Mouse (Mus musculus): ENCODE measurements around the gene Aig1. TPM values are rescaled to one million over a fixed set of nuclear protein-coding genes. Genes with fewer than 3 reads are reported as not detected.

Gene Aig1
- polyA plus RNA-seq, 1 experiment from 2014 or later = 12.1 TPM

DNA sequence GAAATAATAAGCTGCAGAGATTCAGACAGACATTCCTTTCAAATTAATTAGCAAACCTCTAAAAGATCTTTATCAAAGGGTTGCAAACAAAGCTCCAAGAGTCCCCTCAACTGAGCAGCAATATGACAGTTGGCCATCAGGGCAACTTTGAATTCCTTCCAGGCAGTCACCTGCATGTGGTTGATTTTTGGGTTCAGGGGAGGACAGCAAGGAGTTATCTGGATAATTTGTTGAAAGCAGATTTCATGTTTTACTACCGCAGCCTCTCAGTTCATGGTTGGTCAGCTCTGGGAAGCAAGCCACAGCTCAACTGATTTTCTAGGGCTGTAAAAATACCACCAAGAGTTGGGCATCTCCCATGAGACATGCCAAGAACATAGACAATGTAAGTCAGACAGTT is 98.1 kb downstream of the Aig1 start:
- no peak for DNase-seq
- 85% methylated on average over 1 of the region's 1 CpGs for WGBS (ENCODE audit: insufficient replicate concordance)
- Histone ChIP-seq H3K36me3 (no peaks in the 10 kb centered on the region), H3K4me2 (no peak overlapping the region), H3K4me3 (replicated peaks) (no peak overlapping the region), H3K9me3 (replicated peaks) (no peaks in the 10 kb centered on the region), H3K4me1 (replicated peaks) (no peaks in the 10 kb centered on the region), H3K27ac (no peak overlapping the region), H3K27me3 (no peaks in the 10 kb centered on the region), H3K9ac (no peak overlapping the region)
- ATAC-seq (ENCODE audit: low read depth) = no peak

- Histone ChIP-seq H3K9me3 (replicated peaks) (no peaks in the 10 kb centered on the region), H3K4me1 (replicated peaks) (no peaks in the 10 kb centered on the region), H3K27me3 (no peaks in the 10 kb centered on the region), H3K4me2 (no peak overlapping the region), H3K4me3 (replicated peaks) (no peak overlapping the region), H3K27ac (no peak overlapping the region), H3K36me3 (no peaks in the 10 kb centered on the region), H3K9ac (no peak overlapping the region)
- 70% methylated on average over 2 of the region's 2 CpGs for whole genome bisulfite sequencing (ENCODE audit: insufficient replicate concordance)
- DNase-seq (no peak), ATAC-seq (ENCODE audit: low read depth) (no peak)
These were observed 99.0 kb downstream of the Aig1 start for GRCm38 (mm10) chr10:13769789-13770188.

DNA sequence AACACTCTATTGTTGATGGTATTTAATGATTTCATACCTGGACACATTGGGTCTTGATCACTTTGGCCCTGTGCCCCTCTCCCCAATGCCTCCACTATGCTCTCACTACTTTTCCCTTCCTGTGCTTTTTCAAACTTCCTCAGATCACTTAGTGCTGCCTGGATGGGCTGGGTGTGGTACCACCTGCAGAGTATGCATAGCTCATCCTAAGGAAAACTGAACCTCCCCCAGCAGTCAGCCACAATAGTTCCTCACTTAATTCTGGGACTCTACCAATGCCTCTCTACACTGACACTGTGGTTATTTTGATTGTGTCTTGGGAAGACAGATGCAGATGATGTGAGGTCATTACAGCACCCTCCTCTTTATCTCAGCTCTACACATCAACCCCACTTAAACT is 99.9 kb downstream of the Aig1 start:
- no peaks in the 10 kb centered on the region for H3K9me3 ChIP-seq (replicated peaks)
- no peaks in the 10 kb centered on the region for H3K27me3 ChIP-seq
- no peak overlapping the region for H3K4me3 ChIP-seq (replicated peaks)
- H3K27ac ChIP-seq = no peak overlapping the region
- no peak overlapping the region for H3K9ac ChIP-seq
- H3K4me1 ChIP-seq (replicated peaks) = no peaks in the 10 kb centered on the region
- H3K4me2 ChIP-seq = no peak overlapping the region
- no peak for DNase-seq
- ATAC-seq (ENCODE audit: low read depth) = no peak
- H3K36me3 ChIP-seq = no peaks in the 10 kb centered on the region

DNA sequence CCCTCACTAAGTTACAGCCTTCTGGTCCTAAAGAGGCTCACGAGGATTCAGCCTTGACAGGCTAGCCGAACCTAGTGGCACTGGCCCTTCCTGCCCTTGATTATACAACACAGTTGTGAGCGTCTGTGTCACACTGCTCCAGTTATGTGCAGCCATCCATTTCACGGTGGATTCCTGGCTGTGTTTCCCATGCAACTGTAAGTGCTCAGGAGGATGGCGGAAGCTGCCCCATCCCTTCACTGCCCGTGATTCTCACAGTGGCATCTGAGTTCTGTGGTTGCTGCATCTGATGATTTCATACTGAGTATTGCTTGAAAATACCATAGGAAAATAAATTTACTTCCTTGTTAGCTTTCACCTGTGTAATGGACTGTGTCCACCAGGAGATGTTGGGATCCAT is 101.7 kb downstream of the Aig1 start:
- no peaks in the 10 kb centered on the region for H3K9me3 ChIP-seq (replicated peaks)
- no peak overlapping the region for H3K9ac ChIP-seq
- ATAC-seq (ENCODE audit: low read depth) (no peak), DNase-seq (no peak)
- H3K4me1 ChIP-seq (replicated peaks) = peaks cover 5% of the 10 kb centered on the region
- no peaks in the 10 kb centered on the region for H3K36me3 ChIP-seq
- 77% methylated on average over 6 of the region's 6 CpGs for WGBS (ENCODE audit: insufficient replicate concordance)
- H3K27ac ChIP-seq = no peak overlapping the region
- no peaks in the 10 kb centered on the region for H3K27me3 ChIP-seq
- no peak overlapping the region for H3K4me3 ChIP-seq (replicated peaks)
- no peak overlapping the region for H3K4me2 ChIP-seq

GRCm38 (mm10) chr10:13763151-13763550 is 105.6 kb downstream of the Aig1 start:
- ATAC-seq (ENCODE audit: low read depth) (peak; percentile 51; the same call in 1 of the 2 replicates), DNase-seq (no peak)
- Histone ChIP-seq H3K4me1 (replicated peaks) (peaks cover 5% of the 10 kb centered on the region), H3K9me3 (replicated peaks) (no peaks in the 10 kb centered on the region), H3K9ac (no peak overlapping the region), H3K4me2 (no peak overlapping the region), H3K36me3 (no peaks in the 10 kb centered on the region), H3K27me3 (no peaks in the 10 kb centered on the region), H3K27ac (no peak overlapping the region), H3K4me3 (replicated peaks) (no peak overlapping the region)
- 33% methylated on average over 2 of the region's 2 CpGs for WGBS (ENCODE audit: insufficient replicate concordance)

GRCm38 (mm10) chr10:13754712-13755111 is 114.1 kb downstream of the Aig1 start:
- H3K9me3 ChIP-seq (replicated peaks) = no peaks in the 10 kb centered on the region
- H3K4me1 ChIP-seq (replicated peaks) = no peaks in the 10 kb centered on the region
- no peaks in the 10 kb centered on the region for H3K27me3 ChIP-seq
- no peak overlapping the region for H3K27ac ChIP-seq
- H3K9ac ChIP-seq = no peak overlapping the region
- WGBS (ENCODE audit: insufficient replicate concordance) = 91% methylated on average over 1 of the region's 1 CpGs
- no peak overlapping the region for H3K4me2 ChIP-seq
- ATAC-seq (ENCODE audit: low read depth) = no peak
- no peak overlapping the region for H3K4me3 ChIP-seq (replicated peaks)
- no peaks in the 10 kb centered on the region for H3K36me3 ChIP-seq
- DNase-seq = no peak

- no peak for ATAC-seq (ENCODE audit: low read depth)
- 77% methylated on average over 5 of the region's 5 CpGs for WGBS (ENCODE audit: insufficient replicate concordance)
- no peak overlapping the region for H3K27ac ChIP-seq
- H3K27me3 ChIP-seq = no peaks in the 10 kb centered on the region
- no peak overlapping the region for H3K4me2 ChIP-seq
- H3K9me3 ChIP-seq (replicated peaks) = no peaks in the 10 kb centered on the region
- no peak overlapping the region for H3K4me3 ChIP-seq (replicated peaks)
- no peak overlapping the region for H3K9ac ChIP-seq
- no peak for DNase-seq
- H3K4me1 ChIP-seq (replicated peaks) = no peaks in the 10 kb centered on the region
- no peaks in the 10 kb centered on the region for H3K36me3 ChIP-seq
These were observed 115.0 kb downstream of the Aig1 start for GRCm38 (mm10) chr10:13753777-13754176.

DNA sequence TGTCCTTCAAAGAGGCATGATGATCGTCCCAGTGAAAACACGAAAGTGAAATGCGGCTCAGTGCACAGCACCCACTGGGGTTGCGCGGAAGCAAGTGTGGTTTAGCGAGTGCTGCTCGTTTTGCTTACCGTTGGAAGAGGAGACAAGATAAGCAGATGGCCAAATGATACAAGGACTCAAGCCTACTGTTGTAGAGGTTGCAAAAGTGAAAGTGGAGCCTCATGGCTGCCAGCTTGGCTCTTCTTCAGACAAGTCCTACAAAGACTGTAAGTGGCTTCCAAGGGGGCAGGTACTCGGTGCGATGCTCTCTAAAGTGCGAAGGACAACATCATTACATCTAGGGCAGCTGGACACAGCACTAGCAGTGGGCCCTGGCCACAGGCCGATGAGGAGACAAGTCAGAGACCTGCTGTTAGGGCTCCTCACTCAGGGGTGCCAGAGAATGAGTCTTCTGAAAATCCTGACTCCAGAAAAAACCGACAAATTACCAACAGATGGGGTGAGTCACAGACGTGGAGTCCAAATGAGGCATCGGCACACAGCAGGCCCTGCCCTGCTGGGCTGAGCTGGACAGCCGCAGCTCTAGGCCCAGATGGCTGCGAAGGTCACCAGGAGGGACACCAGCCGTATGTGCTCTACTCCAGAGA is 129.2 kb downstream of the Aig1 start:
- H3K27me3 ChIP-seq = no peaks in the 10 kb centered on the region
- DNase-seq = no peak
- H3K4me3 ChIP-seq (replicated peaks) = no peak overlapping the region
- 86% methylated on average over 18 of the region's 18 CpGs for WGBS (ENCODE audit: insufficient replicate concordance)
- no peaks in the 10 kb centered on the region for H3K4me1 ChIP-seq (replicated peaks)
- no peaks in the 10 kb centered on the region for H3K9me3 ChIP-seq (replicated peaks)
- no peak overlapping the region for H3K27ac ChIP-seq
- H3K4me2 ChIP-seq = no peak overlapping the region
- no peak for ATAC-seq (ENCODE audit: low read depth)
- no peak overlapping the region for H3K9ac ChIP-seq
- H3K36me3 ChIP-seq = no peaks in the 10 kb centered on the region

GRCm38 (mm10) chr10:13730039-13730748 is 138.6 kb downstream of the Aig1 start:
- Histone ChIP-seq H3K27me3 (no peaks in the 10 kb centered on the region), H3K9me3 (replicated peaks) (no peaks in the 10 kb centered on the region), H3K4me3 (replicated peaks) (no peak overlapping the region), H3K4me2 (no peak overlapping the region), H3K9ac (no peak overlapping the region), H3K4me1 (replicated peaks) (0 out of 2 replicates have a peak, but pooled peaks cover 4% of the 10 kb centered on the region), H3K36me3 (no peaks in the 10 kb centered on the region), H3K27ac (no peak overlapping the region)
- DNase-seq = no peak
- WGBS (ENCODE audit: insufficient replicate concordance) = 69% methylated on average over 4 of the region's 4 CpGs
- ATAC-seq (ENCODE audit: low read depth) = no peak

DNA sequence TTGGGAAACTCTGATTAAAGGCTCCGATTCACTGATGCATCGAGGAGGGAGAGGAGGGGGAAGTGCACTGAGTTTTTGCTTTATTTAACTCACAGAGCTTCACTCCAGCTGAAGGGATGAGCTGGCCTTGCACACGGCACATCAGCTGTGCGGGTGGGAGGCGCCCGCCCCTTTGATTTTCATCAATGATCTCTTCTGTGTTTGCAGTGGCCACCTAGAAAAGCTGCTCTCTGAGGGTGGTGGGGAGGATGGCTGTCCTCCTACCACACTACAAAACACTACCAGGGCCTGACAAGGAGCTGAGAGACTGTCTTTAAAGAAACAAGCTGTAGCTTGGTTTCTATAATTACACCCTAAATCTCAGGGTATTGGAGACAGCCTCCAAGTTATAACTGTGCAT is 141.1 kb downstream of the Aig1 start:
- ATAC-seq (ENCODE audit: low read depth) = no peak
- Histone ChIP-seq H3K9me3 (replicated peaks) (no peaks in the 10 kb centered on the region), H3K27me3 (no peaks in the 10 kb centered on the region), H3K4me1 (replicated peaks) (0 out of 2 replicates have a peak, but pooled peaks cover 4% of the 10 kb centered on the region), H3K4me3 (replicated peaks) (no peak overlapping the region), H3K9ac (no peak overlapping the region), H3K27ac (no peak overlapping the region), H3K36me3 (no peaks in the 10 kb centered on the region), H3K4me2 (no peak overlapping the region)
- no peak for DNase-seq
- WGBS (ENCODE audit: insufficient replicate concordance) = 67% methylated on average over 6 of the region's 6 CpGs

DNA sequence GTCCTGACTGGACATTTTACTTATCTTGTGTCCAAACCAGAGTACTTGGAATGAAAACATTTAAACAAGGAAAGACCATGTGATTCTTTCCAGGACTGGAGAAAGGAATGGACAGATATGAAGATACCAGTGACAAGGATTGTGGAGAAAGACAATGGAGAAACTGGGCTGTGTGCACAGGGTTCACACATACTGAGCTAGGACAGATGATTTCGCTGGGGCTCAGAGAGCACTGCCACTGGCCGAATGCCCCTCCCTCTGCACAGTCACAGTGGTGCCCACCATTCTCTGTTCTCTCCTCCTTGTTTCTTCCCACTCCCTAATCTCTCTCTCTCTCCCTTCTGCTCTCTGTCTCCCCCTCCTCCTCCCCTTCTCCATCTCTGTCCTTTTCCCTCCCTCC is 142.6 kb downstream of the Aig1 start:
- no peaks in the 10 kb centered on the region for H3K27me3 ChIP-seq
- no peak overlapping the region for H3K27ac ChIP-seq
- no peak for ATAC-seq (ENCODE audit: low read depth)
- 0 out of 2 replicates have a peak, but pooled peaks cover 4% of the 10 kb centered on the region for H3K4me1 ChIP-seq (replicated peaks)
- no peak overlapping the region for H3K9ac ChIP-seq
- no peaks in the 10 kb centered on the region for H3K36me3 ChIP-seq
- H3K4me3 ChIP-seq (replicated peaks) = no peak overlapping the region
- 59% methylated on average over 2 of the region's 2 CpGs for WGBS (ENCODE audit: insufficient replicate concordance)
- no peak overlapping the region for H3K4me2 ChIP-seq
- no peak for DNase-seq
- H3K9me3 ChIP-seq (replicated peaks) = no peaks in the 10 kb centered on the region

DNA sequence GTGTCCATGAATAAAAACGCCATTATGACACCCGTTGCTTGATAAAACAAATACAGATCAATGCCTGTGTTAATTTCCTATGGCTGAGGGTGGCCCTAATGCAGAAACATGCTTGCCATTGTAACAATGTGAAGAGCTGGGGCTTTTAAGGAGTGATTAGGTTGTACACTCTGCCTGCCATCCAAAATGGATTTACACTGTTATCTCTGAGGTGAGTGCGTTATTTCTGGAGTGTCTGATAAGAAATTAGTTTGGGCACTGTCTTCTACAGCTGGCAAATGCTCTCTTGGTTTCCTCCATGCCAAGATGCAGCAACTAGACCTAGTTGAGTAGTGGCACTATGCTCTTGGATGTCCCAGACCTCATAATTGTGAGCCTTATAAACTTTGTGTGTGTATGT is 143.5 kb downstream of the Aig1 start:
- DNase-seq = no peak
- Histone ChIP-seq H3K9ac (no peak overlapping the region), H3K4me3 (replicated peaks) (no peak overlapping the region), H3K4me2 (no peak overlapping the region), H3K27ac (no peak overlapping the region), H3K36me3 (no peaks in the 10 kb centered on the region), H3K4me1 (replicated peaks) (0 out of 2 replicates have a peak, but pooled peaks cover 4% of the 10 kb centered on the region), H3K27me3 (no peaks in the 10 kb centered on the region), H3K9me3 (replicated peaks) (no peaks in the 10 kb centered on the region)
- WGBS (ENCODE audit: insufficient replicate concordance) = 71% methylated on average over 3 of the region's 3 CpGs
- ATAC-seq (ENCODE audit: low read depth) = no peak
